Mouse (Mus musculus) kidney, postnatal 0 days (tissue): ENCODE measurements around the gene Tnfrsf26. TPM values are rescaled to one million over a fixed set of nuclear protein-coding genes. Genes with fewer than 3 reads are reported as not detected.

Experiments used
- ATAC-seq: fragments of 200-750 bp; cut with Nextera tagmentation; replicated peaks from 2 replicates; pipeline ENCODE4 v1.8.0; 2017; ENCODE audit warnings: low read depth, moderate number of reproducible peaks, moderate TSS enrichment, moderate library complexity; ENCODE audit not compliant: low FRiP score
- DNase-seq: peaks from one replicate; pipeline ENCODE4 v3.0.0-alpha.2; 2016; ENCODE audit warnings: low spot score
- H3K27ac ChIP-seq: fragments of 300-500 bp; sonication (generic); 2 replicates; pipeline ENCODE4 v1.5.1; 2014; ENCODE audit warnings: mild to moderate bottlenecking
- H3K27me3 ChIP-seq: fragments of 300-500 bp; sonication (generic); 2 replicates; pipeline ENCODE4 v1.6.1; 2014; ENCODE audit warnings: low read length, mixed read lengths; ENCODE audit not compliant: insufficient read depth
- H3K36me3 ChIP-seq: fragments of 300-500 bp; sonication (generic); 2 replicates; pipeline ENCODE4 v1.6.1; 2014; ENCODE audit warnings: low read length, mixed read lengths; ENCODE audit not compliant: insufficient read depth
- H3K4me1 ChIP-seq: fragments of 300-500 bp; sonication (generic); replicated peaks from 2 replicates; pipeline ENCODE4 v1.6.1; 2014; ENCODE audit warnings: antibody characterized with exemption, low read length, mixed read lengths; ENCODE audit not compliant: insufficient read depth
- H3K4me2 ChIP-seq: fragments of 300-500 bp; sonication (generic); 2 replicates; pipeline ENCODE4 v1.6.1; 2014; ENCODE audit warnings: mild to moderate bottlenecking, low read length, moderate library complexity, mixed read lengths
- H3K4me3 ChIP-seq: fragments of 300-500 bp; sonication (generic); replicated peaks from 2 replicates; pipeline ENCODE4 v1.5.1; 2014; ENCODE audit warnings: low read depth, low read length
- H3K9ac ChIP-seq: fragments of 300-500 bp; sonication (generic); 2 replicates; pipeline ENCODE4 v1.6.1; 2014; ENCODE audit warnings: low read depth, low read length
- H3K9me3 ChIP-seq: fragments of 300-500 bp; sonication (generic); replicated peaks from 2 replicates; pipeline ENCODE4 v1.6.1; 2016; ENCODE audit warnings: low read length, inconsistent platforms, mixed read lengths
- CTCF ChIP-seq: IDR thresholded peaks from 2 replicates; pipeline ENCODE4 v1.5.1; 2016; ENCODE audit warnings: antibody characterized with exemption, low read depth, mild to moderate bottlenecking, moderate library complexity
- WGBS: fragments of 180-500 bp; shearing (Covaris S2); extraction: QIAGEN DNeasy Blood & Tissue Kit; methylation state at CpG from one replicate; pipeline ENCODE4 v1.1.7; 2014; 5-methylcytosine and 5-hydroxymethylcytosine counted together
- polyA plus RNA-seq: library from polyadenylated mRNA; unstranded; fragments of >200 nt; fragmentation: Nextera tagmentation; extraction: Ambion mirVana; gene quantifications from 2 replicates; pipeline ENCODE4 v1.2.1, GENCODE M21; 2015

Tnfrsf26 gene
- polyA plus RNA-seq, 1 experiment from 2014 or later, result 1.1 TPM

DNA sequence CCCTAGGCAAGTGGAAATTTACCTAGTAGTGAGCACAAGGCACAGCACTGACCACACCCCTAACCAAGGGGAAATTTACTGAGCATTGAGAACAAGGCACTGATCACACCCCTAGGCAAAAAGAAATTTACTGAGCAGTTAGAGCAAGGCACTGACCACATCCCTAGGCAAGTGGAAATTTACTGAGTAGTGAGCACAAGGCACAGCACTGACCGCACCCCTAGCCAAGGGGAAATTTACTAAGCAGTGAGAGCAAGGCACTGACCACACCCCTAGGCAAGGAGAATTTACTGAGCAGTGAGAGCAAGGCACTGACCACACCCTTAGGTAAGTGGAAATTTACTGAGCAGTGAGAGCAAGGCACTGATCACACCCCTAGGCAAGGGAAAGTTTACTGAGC, 8.2 kb upstream of the Tnfrsf26 start:
- no peak overlapping the region for H3K9ac ChIP-seq
- ATAC-seq (no peak), DNase-seq (no peak)
- H3K4me2 ChIP-seq, result no peak overlapping the region
- H3K4me1 ChIP-seq, result no peaks in the 10 kb centered on the region
- no peak overlapping the region for H3K4me3 ChIP-seq
- TF ChIP-seq CTCF, result no peak
- no peaks in the 10 kb centered on the region for H3K36me3 ChIP-seq
- WGBS, result 100% methylated on average over 1 of the region's 1 CpGs
- no peaks in the 10 kb centered on the region for H3K27me3 ChIP-seq
- no peaks in the 10 kb centered on the region for H3K9me3 ChIP-seq
- no peak overlapping the region for H3K27ac ChIP-seq

DNA sequence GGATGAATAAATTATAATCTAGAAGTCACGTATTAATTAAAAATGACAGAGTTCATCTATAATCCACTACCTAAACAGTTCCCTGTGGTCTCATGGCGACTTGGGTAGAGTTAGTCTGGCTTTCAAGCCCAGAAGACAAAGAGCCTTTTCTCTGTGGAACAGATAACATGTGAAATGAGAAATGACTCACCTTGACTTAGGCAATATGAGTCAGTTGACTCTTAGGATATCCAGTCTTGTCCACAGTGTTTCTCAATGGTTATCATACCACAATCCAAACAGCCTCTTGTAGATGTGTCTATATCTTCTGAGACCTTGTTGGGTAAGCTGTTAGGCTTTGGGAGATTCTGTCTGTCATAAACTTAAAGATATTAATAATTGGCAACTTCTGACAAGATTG, 3.0 kb upstream of the Tnfrsf26 start:
- Histone ChIP-seq H3K9me3 (no peaks in the 10 kb centered on the region), H3K9ac (no peak overlapping the region), H3K4me1 (no peaks in the 10 kb centered on the region), H3K27me3 (no peaks in the 10 kb centered on the region), H3K27ac (no peak overlapping the region), H3K36me3 (no peaks in the 10 kb centered on the region), H3K4me2 (no peak overlapping the region), H3K4me3 (no peak overlapping the region)
- DNase-seq (no peak), ATAC-seq (no peak)
- no peak for TF ChIP-seq CTCF
- WGBS, result 68% methylated on average over 2 of the region's 2 CpGs

DNA sequence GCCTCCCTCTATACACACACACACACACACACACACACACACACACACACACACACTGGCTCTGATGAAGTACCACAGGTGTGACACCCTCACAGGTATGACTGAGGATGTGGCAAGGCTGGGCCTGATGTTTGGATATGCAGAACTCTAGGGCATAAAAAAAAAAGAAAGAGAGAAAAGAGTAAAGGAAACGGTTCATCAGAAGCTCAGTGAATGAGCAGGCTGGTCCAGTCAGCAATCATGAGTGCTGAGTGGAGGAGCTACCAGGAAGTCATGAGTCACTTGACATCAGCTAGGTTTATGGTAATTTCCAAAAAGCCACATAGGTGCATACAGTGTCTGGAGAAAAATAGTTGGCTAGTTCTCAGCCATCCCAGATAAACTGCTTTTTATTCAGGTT, 979 bp upstream of the Tnfrsf26 start:
- 29% methylated on average over 1 of the region's 1 CpGs for WGBS
- DNase-seq, result no peak
- H3K9ac ChIP-seq, result no peak overlapping the region

DNA sequence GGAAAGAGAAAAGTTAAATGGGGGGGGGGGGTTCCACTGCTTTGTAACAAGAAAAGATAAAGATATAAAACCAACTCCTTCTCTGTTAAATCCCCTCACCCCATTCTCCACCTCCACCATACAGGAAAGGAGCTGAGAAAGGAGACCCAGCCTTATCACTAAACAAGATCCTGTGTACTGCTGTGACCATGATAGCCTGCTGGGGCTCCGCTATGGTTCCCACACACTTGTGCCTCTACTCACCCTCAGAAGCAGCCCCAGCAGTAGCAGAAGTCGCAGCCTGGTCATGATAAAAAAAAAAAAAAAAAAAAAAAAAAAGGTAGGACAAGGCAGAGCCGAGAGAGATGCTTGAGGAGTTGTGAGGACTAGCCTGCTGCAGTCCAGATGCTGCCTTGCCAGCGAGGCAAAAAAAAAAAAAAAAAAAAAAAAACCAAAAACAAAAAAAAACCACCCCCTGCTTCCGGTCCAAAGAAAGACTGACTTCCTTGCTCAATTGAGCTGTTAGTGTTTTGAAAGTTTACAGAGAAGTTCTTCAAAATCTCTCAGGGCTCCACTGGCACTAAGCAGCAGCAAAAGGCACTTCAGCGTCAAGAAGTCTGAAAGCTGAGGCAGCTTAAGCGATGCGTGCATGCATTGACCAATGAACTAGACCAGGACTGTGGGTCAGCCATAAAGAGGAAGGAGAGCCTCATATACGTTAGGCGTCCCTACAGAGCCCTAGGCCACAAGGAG, 801 bp downstream of the Tnfrsf26 start:
- TF ChIP-seq CTCF, result no peak
- H3K9me3 ChIP-seq, result no peaks in the 10 kb centered on the region
- H3K4me3 ChIP-seq, result no peak overlapping the region
- H3K4me1 ChIP-seq, result no peaks in the 10 kb centered on the region
- no peaks in the 10 kb centered on the region for H3K36me3 ChIP-seq
- no peaks in the 10 kb centered on the region for H3K27me3 ChIP-seq
- H3K4me2 ChIP-seq, result no peak overlapping the region
- H3K27ac ChIP-seq, result no peak overlapping the region
- WGBS, result 49% methylated on average over 10 of the region's 10 CpGs
- DNase-seq (no peak), ATAC-seq (no peak)
- H3K9ac ChIP-seq, result no peak overlapping the region

More for the DNA sequence above, 979 bp upstream of the Tnfrsf26 start:
- no peak for TF ChIP-seq CTCF
- no peak overlapping the region for H3K27ac ChIP-seq
- H3K9me3 ChIP-seq, result no peaks in the 10 kb centered on the region
- ATAC-seq, result no peak
- H3K4me3 ChIP-seq, result no peak overlapping the region
- H3K4me2 ChIP-seq, result no peak overlapping the region
- no peaks in the 10 kb centered on the region for H3K4me1 ChIP-seq
- H3K27me3 ChIP-seq, result no peaks in the 10 kb centered on the region
- H3K36me3 ChIP-seq, result no peaks in the 10 kb centered on the region

DNA sequence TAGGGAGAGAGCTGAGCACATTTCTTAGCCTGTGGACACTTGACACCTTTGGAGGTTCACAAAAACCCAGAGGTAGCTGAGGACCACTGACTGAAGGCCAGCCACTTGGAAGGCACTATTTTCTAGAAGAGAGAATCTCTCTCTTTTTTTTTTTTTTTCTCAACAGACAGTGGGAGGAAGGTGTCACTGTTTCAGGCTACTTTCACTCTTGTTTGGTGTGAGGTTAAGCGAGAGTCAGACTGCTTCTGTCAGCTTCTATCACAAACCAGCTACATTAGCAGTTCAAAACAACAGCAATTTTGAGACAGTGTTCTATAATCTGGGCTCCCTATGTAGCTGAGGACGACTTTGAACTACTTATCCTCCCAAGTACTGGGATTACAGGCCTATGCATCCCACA, 2.3 kb downstream of the Tnfrsf26 start:
- no peaks in the 10 kb centered on the region for H3K27me3 ChIP-seq
- no peaks in the 10 kb centered on the region for H3K4me1 ChIP-seq
- no peaks in the 10 kb centered on the region for H3K36me3 ChIP-seq
- H3K4me2 ChIP-seq, result no peak overlapping the region
- DNase-seq (no peak), ATAC-seq (no peak)
- WGBS, result 61% methylated on average over 2 of the region's 2 CpGs
- no peaks in the 10 kb centered on the region for H3K9me3 ChIP-seq
- H3K27ac ChIP-seq, result no peak overlapping the region
- H3K9ac ChIP-seq, result no peak overlapping the region
- no peak for TF ChIP-seq CTCF
- no peak overlapping the region for H3K4me3 ChIP-seq

DNA sequence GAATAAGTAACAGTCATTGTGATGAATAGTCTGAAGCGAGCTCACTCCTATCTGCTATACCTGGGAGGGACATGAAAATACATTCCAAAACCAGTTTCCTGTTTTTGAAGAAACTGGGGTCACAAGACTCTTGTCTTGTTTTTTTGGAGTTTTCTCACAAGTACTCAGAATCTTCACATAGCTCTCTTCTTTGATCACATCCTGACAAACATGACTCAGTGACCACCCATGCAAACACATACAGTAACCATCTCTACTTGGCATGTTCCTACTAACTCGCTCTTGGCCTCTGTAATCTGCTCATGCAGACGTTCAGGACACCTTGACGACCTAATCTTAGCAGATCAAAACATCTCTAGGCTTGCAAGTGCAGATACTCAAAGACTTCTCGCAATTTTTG, 3.4 kb downstream of the Tnfrsf26 start:
- ATAC-seq (no peak), DNase-seq (no peak)
- Histone ChIP-seq H3K4me2 (no peak overlapping the region), H3K4me1 (no peaks in the 10 kb centered on the region), H3K27ac (no peak overlapping the region), H3K36me3 (no peaks in the 10 kb centered on the region), H3K9me3 (no peaks in the 10 kb centered on the region), H3K4me3 (no peak overlapping the region), H3K27me3 (no peaks in the 10 kb centered on the region), H3K9ac (no peak overlapping the region)
- WGBS, result 60% methylated on average over 5 of the region's 5 CpGs
- TF ChIP-seq CTCF, result no peak

DNA sequence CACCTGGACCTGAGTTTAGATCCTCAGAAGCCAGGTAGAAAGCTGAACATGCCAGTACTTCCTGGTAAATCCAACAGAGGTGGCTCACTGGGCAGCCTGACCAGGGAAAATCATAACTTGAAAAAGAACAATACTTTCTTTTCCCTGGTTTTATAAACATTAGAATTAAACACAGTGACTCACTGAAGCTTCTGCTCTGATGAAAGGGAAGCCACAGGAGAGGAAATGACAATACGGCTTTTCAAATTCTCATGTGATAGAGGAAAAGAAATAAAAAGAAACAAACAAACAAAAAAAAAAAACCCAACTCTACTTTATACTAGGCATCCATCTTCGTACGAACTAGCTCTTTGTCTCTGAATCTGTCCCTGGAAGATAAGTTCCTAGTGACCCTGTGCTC, 4.0 kb downstream of the Tnfrsf26 start:
- no peak for DNase-seq

More for the DNA sequence above, 4.0 kb downstream of the Tnfrsf26 start:
- no peaks in the 10 kb centered on the region for H3K9me3 ChIP-seq
- no peak overlapping the region for H3K4me2 ChIP-seq
- H3K27ac ChIP-seq, result no peak overlapping the region
- no peaks in the 10 kb centered on the region for H3K36me3 ChIP-seq
- 79% methylated on average over 3 of the region's 3 CpGs for WGBS
- H3K9ac ChIP-seq, result no peak overlapping the region
- no peaks in the 10 kb centered on the region for H3K27me3 ChIP-seq
- no peak overlapping the region for H3K4me3 ChIP-seq
- ATAC-seq, result no peak
- TF ChIP-seq CTCF, result no peak
- H3K4me1 ChIP-seq, result no peaks in the 10 kb centered on the region
